Mouse (Mus musculus) midbrain, embryonic 10.5 days (tissue): Measurements from ENCODE around the gene Spef1. TPM values are rescaled to one million over a fixed set of nuclear protein-coding genes. Genes with fewer than 3 reads are reported as not detected.

Source experiments
- DNase-seq: peaks from one replicate; pipeline ENCODE4 v3.0.0-alpha.2; 2017; ENCODE audit warnings: low spot score
- H3K27ac ChIP-seq: fragments of 300-500 bp; sonication (generic); replicated peaks from 2 replicates; pipeline ENCODE4 v1.5.1; 2016; ENCODE audit warnings: mild to moderate bottlenecking
- H3K27me3 ChIP-seq: fragments of 300-500 bp; sonication (generic); 2 replicates; pipeline ENCODE4 v1.6.1; 2016; ENCODE audit warnings: low read depth, mild to moderate bottlenecking; ENCODE audit not compliant: poor library complexity, severe bottlenecking
- H3K36me3 ChIP-seq: fragments of 300-500 bp; sonication (generic); 2 replicates; pipeline ENCODE4 v1.6.1; 2016; ENCODE audit warnings: mild to moderate bottlenecking, moderate library complexity
- H3K4me1 ChIP-seq: fragments of 300-500 bp; sonication (generic); 2 replicates; pipeline ENCODE4 v1.6.1; 2016
- H3K4me3 ChIP-seq: fragments of 300-500 bp; sonication (generic); 2 replicates; pipeline ENCODE4 v1.5.1; 2016; ENCODE audit warnings: mild to moderate bottlenecking, moderate library complexity
- H3K9me3 ChIP-seq: fragments of 300-500 bp; sonication (generic); replicated peaks from 2 replicates; pipeline ENCODE4 v1.6.1; 2016; ENCODE audit warnings: mild to moderate bottlenecking
- WGBS: fragments of 180-500 bp; shearing (Covaris S2); methylation state at CpG from one replicate; pipeline ENCODE4 v1.1.7; 2016; 5-methylcytosine and 5-hydroxymethylcytosine counted together
- polyA plus RNA-seq: library from polyadenylated mRNA; unstranded; fragments of >200 nt; fragmentation: Nextera tagmentation; extraction: Ambion mirVana; gene quantifications from 2 replicates; pipeline ENCODE4 v1.2.1, GENCODE M21; 2016

Gene Spef1
- polyA plus RNA-seq, 1 experiment from 2014 or later, result 3.7 TPM

DNA sequence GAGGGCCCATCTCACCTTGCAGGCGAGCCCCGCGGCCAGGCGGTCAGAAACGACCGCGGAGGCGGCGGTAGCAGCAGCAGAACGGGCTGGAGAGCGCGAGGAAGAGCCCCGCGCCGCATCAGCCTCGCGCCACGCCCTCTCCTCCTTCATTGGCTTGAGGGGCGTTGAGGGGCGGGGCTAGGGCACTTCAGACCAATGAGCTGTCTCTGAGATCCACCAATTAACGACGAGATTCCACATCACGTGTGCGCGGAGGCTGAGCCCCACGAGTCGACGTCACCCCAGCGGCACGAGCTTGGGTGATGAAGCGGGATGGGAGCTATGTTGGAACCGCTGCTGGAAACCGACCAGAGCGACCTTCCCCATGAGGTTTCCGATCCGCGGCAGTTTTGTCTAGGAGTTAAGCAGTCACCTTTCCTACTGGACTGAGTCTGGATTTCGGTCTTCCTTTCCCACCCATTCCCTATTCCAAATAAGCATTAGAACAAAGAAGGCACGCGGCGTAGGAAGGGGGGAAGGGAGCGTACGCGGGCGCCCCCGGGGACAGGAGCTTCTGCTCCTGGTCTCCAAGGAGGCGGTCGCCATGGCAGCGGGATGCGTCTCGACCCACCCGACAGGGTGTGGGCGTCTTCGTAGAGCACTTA lies 27.0 kb downstream of the Spef1 start, which contains the start of gene 1700037H04Rik:
TSS of gene 1700037H04Rik (minus strand) at position 144 of the 644 bp plus-strand sequence.
- peaks cover 44% of the 10 kb centered on the region for H3K4me1 ChIP-seq
- no peaks in the 10 kb centered on the region; the same call in 1 of the 2 replicates for H3K9me3 ChIP-seq
- H3K27ac ChIP-seq, result peak within 1 kb of the TSS; percentile 95
- peak within 1 kb of the TSS; percentile 80 for H3K4me3 ChIP-seq
- H3K27me3 ChIP-seq, result no peaks in the 10 kb centered on the region
- WGBS, result under 1% methylated on average over 54 of the region's 54 CpGs
- H3K36me3 ChIP-seq, result peaks cover 14% of the 10 kb centered on the region; the same call in 1 of the 2 replicates
- peak; percentile 96 for DNase-seq

GRCm38 (mm10) chr2:131159491-131159910 lies 27.6 kb downstream of the Spef1 start:
- Histone ChIP-seq H3K27ac (peak overlapping the region; percentile 95), H3K27me3 (no peaks in the 10 kb centered on the region), H3K4me1 (peaks cover 48% of the 10 kb centered on the region), H3K36me3 (peaks cover 20% of the 10 kb centered on the region; the same call in 1 of the 2 replicates), H3K4me3 (peak overlapping the region; percentile 80), H3K9me3 (no peaks in the 10 kb centered on the region)
- WGBS, result under 1% methylated on average over 18 of the region's 18 CpGs
- no peak for DNase-seq

DNA sequence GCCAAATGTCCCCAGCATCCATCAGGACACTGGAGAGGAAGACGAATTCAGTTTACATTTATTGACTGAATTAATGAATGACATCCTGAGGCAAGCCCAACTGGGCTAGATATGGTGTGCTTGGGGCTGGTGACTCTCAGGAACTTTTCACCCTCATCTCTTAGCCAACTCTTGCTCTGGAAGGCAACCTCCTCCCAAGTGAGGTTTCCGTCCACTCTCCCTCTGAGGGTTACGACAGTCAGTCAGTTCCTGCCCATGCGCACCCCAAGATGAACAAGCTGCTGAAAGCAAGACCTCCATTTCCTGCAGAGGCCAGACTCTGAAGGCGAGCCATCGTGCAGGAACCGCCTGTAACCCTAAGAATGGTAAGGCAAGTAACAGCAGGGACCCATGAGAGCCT lies 30.1 kb downstream of the Spef1 start:
- WGBS, result 92% methylated on average over 7 of the region's 7 CpGs
- Histone ChIP-seq H3K4me1 (peaks cover 48% of the 10 kb centered on the region), H3K9me3 (no peaks in the 10 kb centered on the region), H3K36me3 (peaks cover 42% of the 10 kb centered on the region), H3K27me3 (no peaks in the 10 kb centered on the region), H3K4me3 (no peak overlapping the region), H3K27ac (no peak overlapping the region; the same call in 1 of the 2 replicates)
- no peak for DNase-seq

GRCm38 (mm10) chr2:131154036-131154435 lies 33.0 kb downstream of the Spef1 start:
- Histone ChIP-seq H3K36me3 (peaks cover 71% of the 10 kb centered on the region), H3K27me3 (no peaks in the 10 kb centered on the region), H3K4me3 (no peak overlapping the region), H3K4me1 (peaks cover 35% of the 10 kb centered on the region), H3K27ac (no peak overlapping the region), H3K9me3 (no peaks in the 10 kb centered on the region)
- 92% methylated on average over 4 of the region's 4 CpGs for WGBS
- DNase-seq, result no peak

DNA sequence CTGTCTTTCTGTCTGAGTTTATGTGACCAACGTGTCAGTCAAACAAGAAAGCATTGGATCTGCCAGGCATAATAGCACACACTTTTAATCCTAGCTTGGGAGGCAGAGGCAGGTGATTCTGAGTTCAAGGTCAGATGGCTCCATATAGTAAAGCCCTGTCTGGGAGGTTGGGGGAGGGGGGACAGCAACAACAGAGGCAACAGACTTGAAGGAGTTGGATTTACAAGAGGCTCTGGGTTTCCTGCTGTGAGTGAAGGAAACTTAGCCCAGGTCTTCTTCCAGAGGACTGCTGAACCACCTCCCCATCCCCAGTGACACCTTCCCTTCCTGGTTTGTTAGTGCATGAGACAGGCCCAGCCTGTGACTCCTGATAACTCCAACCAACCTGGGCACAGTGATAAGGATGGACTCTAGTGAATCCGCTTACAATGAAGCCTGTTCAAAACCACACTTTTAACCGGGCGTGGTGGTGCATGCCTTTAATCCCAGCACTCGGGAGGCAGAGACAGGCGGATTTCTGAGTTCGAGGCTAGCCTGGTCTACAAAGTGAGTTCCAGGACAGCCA lies 34.8 kb downstream of the Spef1 start:
- 88% methylated on average over 7 of the region's 7 CpGs for WGBS
- Histone ChIP-seq H3K4me1 (peaks cover 18% of the 10 kb centered on the region), H3K9me3 (no peaks in the 10 kb centered on the region), H3K27me3 (no peaks in the 10 kb centered on the region), H3K27ac (no peak overlapping the region), H3K36me3 (peaks cover 89% of the 10 kb centered on the region), H3K4me3 (no peak overlapping the region)
- no peak for DNase-seq

DNA sequence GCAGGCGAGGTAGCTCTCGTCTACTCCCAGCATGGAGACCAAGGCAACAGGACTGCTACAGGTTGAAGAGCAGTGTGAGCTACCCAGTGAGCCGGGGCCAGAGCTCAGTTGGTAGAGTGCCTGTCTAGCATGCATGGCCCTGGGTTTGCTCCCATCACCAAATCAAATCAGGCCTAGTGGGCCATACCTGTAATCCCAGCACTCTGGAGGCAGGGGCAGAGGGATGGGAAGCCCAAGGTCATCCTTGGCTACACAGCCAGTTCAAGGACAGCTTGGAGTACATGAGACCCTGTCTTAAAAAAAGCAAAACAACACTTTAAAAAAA lies 37.9 kb downstream of the Spef1 start:
- H3K4me3 ChIP-seq, result no peak overlapping the region
- H3K9me3 ChIP-seq, result no peaks in the 10 kb centered on the region
- no peaks in the 10 kb centered on the region for H3K27me3 ChIP-seq
- WGBS, result 92% methylated on average over 3 of the region's 3 CpGs
- no peak for DNase-seq
- no peaks in the 10 kb centered on the region for H3K4me1 ChIP-seq
- no peak overlapping the region for H3K27ac ChIP-seq
- H3K36me3 ChIP-seq, result peaks cover 96% of the 10 kb centered on the region

- H3K36me3 ChIP-seq, result peaks cover 99% of the 10 kb centered on the region
- WGBS, result 92% methylated on average over 8 of the region's 8 CpGs
- no peaks in the 10 kb centered on the region for H3K4me1 ChIP-seq
- no peaks in the 10 kb centered on the region for H3K9me3 ChIP-seq
- H3K4me3 ChIP-seq, result no peak overlapping the region
- H3K27me3 ChIP-seq, result no peaks in the 10 kb centered on the region
- no peak for DNase-seq
- no peak overlapping the region for H3K27ac ChIP-seq
These were observed 38.5 kb downstream of the Spef1 start for GRCm38 (mm10) chr2:131148353-131149253.

DNA sequence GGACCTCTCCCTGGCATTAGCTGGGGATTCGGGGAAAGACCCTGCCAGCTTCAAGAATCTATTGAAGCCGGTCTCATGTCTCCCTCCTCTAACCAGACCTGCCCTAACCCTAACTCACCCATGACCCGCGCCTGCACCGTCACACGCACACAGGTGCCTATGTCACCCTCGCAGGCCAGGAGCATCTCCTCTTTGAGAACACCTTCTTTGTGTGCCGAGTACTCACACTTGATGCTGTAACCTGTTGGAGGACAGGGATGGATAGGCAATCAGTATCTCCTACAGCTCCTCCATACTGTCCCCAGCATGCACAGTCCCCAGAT lies 40.1 kb downstream of the Spef1 start:
- H3K27ac ChIP-seq, result no peak overlapping the region
- WGBS, result 96% methylated on average over 8 of the region's 8 CpGs
- H3K27me3 ChIP-seq, result no peaks in the 10 kb centered on the region
- DNase-seq, result no peak
- no peaks in the 10 kb centered on the region for H3K9me3 ChIP-seq
- no peak overlapping the region for H3K4me3 ChIP-seq
- H3K36me3 ChIP-seq, result peaks cover 97% of the 10 kb centered on the region
- peaks cover 9% of the 10 kb centered on the region for H3K4me1 ChIP-seq

- peaks cover 91% of the 10 kb centered on the region for H3K36me3 ChIP-seq
- H3K27me3 ChIP-seq, result no peaks in the 10 kb centered on the region
- no peak overlapping the region for H3K27ac ChIP-seq
- no peak overlapping the region for H3K4me3 ChIP-seq
- peaks cover 9% of the 10 kb centered on the region for H3K4me1 ChIP-seq
- H3K9me3 ChIP-seq, result no peaks in the 10 kb centered on the region
- 92% methylated on average over 21 of the region's 21 CpGs for WGBS
- DNase-seq, result no peak
These were observed 40.7 kb downstream of the Spef1 start for GRCm38 (mm10) chr2:131146193-131147042.

DNA sequence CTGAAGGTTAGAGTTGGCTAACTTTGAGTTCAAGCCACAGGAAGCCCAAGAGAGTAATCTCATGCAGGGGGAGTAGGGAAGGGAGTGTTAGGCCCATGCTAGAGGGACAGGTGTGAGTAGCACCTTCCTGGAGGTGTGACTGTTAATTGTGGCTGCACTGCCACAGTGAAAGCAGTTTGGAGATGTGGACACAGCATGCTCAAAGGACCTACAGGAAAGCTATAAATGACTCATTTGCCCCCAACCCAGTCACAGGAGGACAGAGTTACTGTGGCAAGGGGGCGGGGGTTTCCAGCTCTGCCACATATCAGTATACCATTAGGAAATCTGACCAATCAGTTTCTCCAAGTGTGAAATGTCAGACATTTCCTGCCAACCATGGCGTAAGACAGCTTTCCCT lies 41.5 kb downstream of the Spef1 start:
- Histone ChIP-seq H3K36me3 (peaks cover 83% of the 10 kb centered on the region), H3K27me3 (no peaks in the 10 kb centered on the region), H3K4me1 (peaks cover 9% of the 10 kb centered on the region), H3K9me3 (no peaks in the 10 kb centered on the region), H3K4me3 (no peak overlapping the region), H3K27ac (no peak overlapping the region)
- no peak for DNase-seq
- 95% methylated on average over 2 of the region's 2 CpGs for WGBS

DNA sequence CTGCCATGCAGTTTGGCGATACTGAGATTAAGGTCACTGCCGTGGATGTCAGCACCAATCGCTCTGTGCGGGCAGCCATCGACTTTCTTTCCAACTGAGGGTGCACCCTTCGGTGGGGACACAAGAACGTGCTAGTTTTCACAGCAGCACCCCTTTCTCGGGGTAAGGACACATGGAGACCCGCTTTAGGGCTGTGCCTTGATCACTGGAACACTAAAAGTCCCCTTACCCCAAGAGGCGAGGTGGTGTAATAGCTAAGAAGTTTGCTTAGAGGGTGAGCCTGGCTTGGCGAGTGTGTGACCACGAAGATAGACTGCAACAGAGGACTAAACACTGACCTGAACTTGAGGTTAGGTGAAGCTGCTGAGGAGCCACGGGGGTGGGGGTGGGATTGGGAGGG lies 42.0 kb downstream of the Spef1 start:
- Histone ChIP-seq H3K4me1 (peaks cover 9% of the 10 kb centered on the region), H3K27ac (no peak overlapping the region), H3K4me3 (no peak overlapping the region), H3K36me3 (peaks cover 78% of the 10 kb centered on the region), H3K27me3 (no peaks in the 10 kb centered on the region), H3K9me3 (no peaks in the 10 kb centered on the region)
- 68% methylated on average over 13 of the region's 13 CpGs for WGBS
- DNase-seq, result no peak

DNA sequence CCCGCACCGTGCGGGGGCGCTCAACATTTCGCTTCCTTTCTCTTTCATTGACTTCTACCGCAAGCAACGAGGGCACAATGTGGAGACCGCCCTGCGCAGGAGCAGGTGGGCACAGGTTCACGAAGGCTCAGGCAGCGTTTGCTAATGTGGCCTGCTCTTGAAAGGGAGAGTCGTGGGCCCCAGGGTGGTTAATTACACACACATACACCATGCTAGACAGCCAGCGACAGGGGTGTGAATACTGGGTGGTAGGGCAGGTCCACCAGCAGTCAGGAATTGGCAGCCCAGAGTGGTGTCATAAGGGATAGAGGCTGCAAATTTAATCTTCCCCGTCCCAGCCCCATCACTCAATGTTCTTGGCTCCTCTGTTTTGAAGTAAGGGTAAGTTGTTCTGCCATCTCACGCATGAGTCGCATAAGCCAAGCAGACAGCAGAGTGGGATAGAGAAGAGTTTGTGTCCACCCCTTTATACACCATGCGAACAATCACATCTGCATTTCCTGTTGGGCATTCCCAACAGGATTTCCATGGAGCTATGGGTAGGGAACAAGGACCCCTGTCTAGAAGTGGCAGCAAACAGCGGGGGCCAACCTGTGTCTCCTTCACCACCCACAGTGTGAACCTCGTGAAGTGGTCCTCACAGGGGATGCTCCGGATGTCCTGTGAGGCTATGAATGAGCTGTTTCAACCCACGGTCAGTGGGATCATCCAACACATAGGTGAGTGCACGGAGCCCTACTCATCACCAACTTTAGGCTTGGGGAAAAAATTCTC lies 43.9 kb downstream of the Spef1 start:
- Histone ChIP-seq H3K9me3 (no peaks in the 10 kb centered on the region), H3K27ac (peak overlapping the region; percentile 57; the same call in 1 of the 2 replicates), H3K4me3 (no peak overlapping the region), H3K27me3 (no peaks in the 10 kb centered on the region), H3K4me1 (peaks cover 11% of the 10 kb centered on the region), H3K36me3 (peaks cover 62% of the 10 kb centered on the region)
- 66% methylated on average over 22 of the region's 22 CpGs for WGBS
- no peak for DNase-seq
